Mouse (Mus musculus) stomach, postnatal 0 days (tissue): ENCODE measurements at regions not wholly inside any gene's neighbourhood (a gene's known extent, or its start where the extent isn't known, plus 50 kb on each side); places are given as distances from the start of the nearest gene placed in this dataset.

Experiments
- CTCF ChIP-seq: IDR thresholded peaks from 2 replicates; pipeline ENCODE4 v1.5.1; 2016; ENCODE audit warnings: antibody characterized with exemption, low read depth, mild to moderate bottlenecking, moderate library complexity
- EP300 ChIP-seq: optimal IDR thresholded peaks from 2 replicates; pipeline ENCODE3; 2016; ENCODE audit warnings: antibody characterized with exemption

GRCm38 (mm10) chr13:80666186-80666713 lies 216.9 kb upstream of the Arrdc3 start:
- no peak for TF ChIP-seq EP300
- TF ChIP-seq CTCF: no peak
